Mouse (Mus musculus) adrenal gland, adult 2 months (tissue): ENCODE data around the gene Dolpp1. TPM values are rescaled to one million over a fixed set of nuclear protein-coding genes. Genes with fewer than 3 reads are reported as not detected.
A peak's percentile ranks its signal among the peaks of the same experiment; 100 is the strongest.

ENCODE experiments used
- DNase-seq: peaks from one replicate; pipeline ENCODE4 v3.0.0; 2021
- microRNA-seq, 2 experiments: library from miRNA; unstranded; fragments of <30 nt; microRNA quantifications; one replicate each; pipeline ENCODE4 v1.2.0; 2021
- polyA plus RNA-seq: library from polyadenylated mRNA; depleted of rRNA; stranded (reverse); fragments of >200 nt; gene quantifications from 2 replicates; pipeline ENCODE4 v1.2.3, GENCODE M21; 2012; rRNA removed
- total RNA-seq, 2 experiments: library from RNA; stranded (reverse); gene quantifications; 2 replicates each; pipeline ENCODE4 v1.2.3; 2021

Dolpp1 gene
- total and polyA plus RNA-seq, 3 experiments, result 16.5 to 82.0 (median 21.9) TPM

GRCm38 (mm10) chr2:30440701-30441517 is 48.9 kb downstream of the Dolpp1 start:
- peak; percentile 86 for DNase-seq

- peak; percentile 87 for DNase-seq
Observed at GRCm38 (mm10) chr2:30441518-30442497, 49.8 kb downstream of the Dolpp1 start.

- peak; percentile 41 for DNase-seq
Observed at GRCm38 (mm10) chr2:30442498-30442890, 50.4 kb downstream of the Dolpp1 start.

GRCm38 (mm10) chr2:30443281-30443680 is 51.2 kb downstream of the Dolpp1 start:
- no peak for DNase-seq

- DNase-seq, result no peak
Observed at GRCm38 (mm10) chr2:30444006-30444405, 52.0 kb downstream of the Dolpp1 start.

- DNase-seq, result no peak
Observed at GRCm38 (mm10) chr2:30444450-30444849, 52.4 kb downstream of the Dolpp1 start.

- DNase-seq, result peak; percentile 24
Observed at GRCm38 (mm10) chr2:30445312-30445711, 53.3 kb downstream of the Dolpp1 start.

- DNase-seq, result peak; percentile 33
Observed at GRCm38 (mm10) chr2:30446891-30447826, 55.1 kb downstream of the Dolpp1 start.

GRCm38 (mm10) chr2:30448371-30448770 is 56.3 kb downstream of the Dolpp1 start:
- no peak for DNase-seq

Small RNA genes lying within 50 kb of the gene (microRNA-seq; reads per million reads assigned to microRNA genes)
- 0 reads per million in 2 experiments for gene Gm47292

Other genes starting within 250 kb of the Dolpp1 start
- 10 to 100 TPM; 29.2 to 42.5 TPM for gene Endog, start 220.8 kb upstream of the Dolpp1 start, total RNA-seq
- gene Endog, start 220.8 kb upstream of the Dolpp1 start, polyA plus RNA-seq, result 134 and 158 TPM in 2 replicates
- gene Spout1, start 213.8 kb upstream of the Dolpp1 start, total RNA-seq, result 10 to 100 TPM; 18.7 to 23.6 TPM
- gene Spout1, start 213.8 kb upstream of the Dolpp1 start, polyA plus RNA-seq, result 28.5 and 36.4 TPM in 2 replicates
- gene Kyat1, start 186.4 kb upstream of the Dolpp1 start, total RNA-seq, result 10 to 100 TPM; 22.1 to 23.9 TPM
- gene Kyat1, start 186.4 kb upstream of the Dolpp1 start, polyA plus RNA-seq, result 28.7 and 37.3 TPM in 2 replicates
- 10 to 100 TPM; 59.3 to 65.7 TPM for gene Lrrc8a, start 154.5 kb upstream of the Dolpp1 start, total RNA-seq
- 40.5 and 44.8 TPM in 2 replicates for gene Lrrc8a, start 154.5 kb upstream of the Dolpp1 start, polyA plus RNA-seq
- gene Gm28035, start 151.7 kb upstream of the Dolpp1 start, total RNA-seq, result 1 to 10 TPM in 1 of 2 experiments, under 1 TPM in 1; 0.97 to 1.9 TPM
- gene Gm28035, start 151.7 kb upstream of the Dolpp1 start, polyA plus RNA-seq, result 14.0 and 15.0 TPM in 2 replicates
- gene Phyhd1, start 126.1 kb upstream of the Dolpp1 start, total RNA-seq, result 10 to 100 TPM; 17.5 to 18.0 TPM
- 8.5 and 18.3 TPM in 2 replicates for gene Phyhd1, start 126.1 kb upstream of the Dolpp1 start, polyA plus RNA-seq
- not detected for gene Gm28038, start 111.2 kb upstream of the Dolpp1 start, total RNA-seq
- gene Gm28038, start 111.2 kb upstream of the Dolpp1 start, polyA plus RNA-seq, result not detected in 2 replicates
- gene Dolk, start 105.9 kb upstream of the Dolpp1 start, total RNA-seq, result 10 to 100 TPM; 39.5 to 61.5 TPM
- 39.0 and 42.2 TPM in 2 replicates for gene Dolk, start 105.9 kb upstream of the Dolpp1 start, polyA plus RNA-seq
- 10 to 100 TPM; 24.9 to 31.1 TPM for gene Nup188, start 105.9 kb upstream of the Dolpp1 start, total RNA-seq
- 54.4 and 66.6 TPM in 2 replicates for gene Nup188, start 105.9 kb upstream of the Dolpp1 start, polyA plus RNA-seq
- 10 to 100 TPM; 74.8 to 80.1 TPM for gene Sh3glb2, start 32.9 kb upstream of the Dolpp1 start, total RNA-seq
- gene Sh3glb2, start 32.9 kb upstream of the Dolpp1 start, polyA plus RNA-seq, result 270 and 325 TPM in 2 replicates
- 100 to 1,000 TPM in 1 of 2 experiments, 10 to 100 TPM in 1; 71.7 to 111 TPM for gene Miga2, start 28.0 kb upstream of the Dolpp1 start, total RNA-seq
- 55.8 and 68.1 TPM in 2 replicates for gene Miga2, start 28.0 kb upstream of the Dolpp1 start, polyA plus RNA-seq
- 100 to 1,000 TPM; 216 to 274 TPM for gene Crat, start 23.6 kb downstream of the Dolpp1 start, total RNA-seq
- 326 and 448 TPM in 2 replicates for gene Crat, start 23.6 kb downstream of the Dolpp1 start, polyA plus RNA-seq
- 100 to 1,000 TPM; 124 to 147 TPM for gene Ptpa, start 23.8 kb downstream of the Dolpp1 start, total RNA-seq
- 235 and 242 TPM in 2 replicates for gene Ptpa, start 23.8 kb downstream of the Dolpp1 start, polyA plus RNA-seq
- gene Ier5l, start 82.0 kb downstream of the Dolpp1 start, total RNA-seq, result 1 to 10 TPM; 2.4 to 7.8 TPM
- gene Ier5l, start 82.0 kb downstream of the Dolpp1 start, polyA plus RNA-seq, result 30.6 and 39.4 TPM in 2 replicates
- 1 to 10 TPM; 1.1 to 1.8 TPM for gene Cstad, start 202.8 kb downstream of the Dolpp1 start, total RNA-seq
- gene Cstad, start 202.8 kb downstream of the Dolpp1 start, polyA plus RNA-seq, result 0.29 and 0.30 TPM in 2 replicates